Mouse (Mus musculus): ENCODE results near the gene Ubr4.

- TF ChIP-seq POLR2A (IDR thresholded peaks at IDR 0.05; ENCODE audit: borderline replicate concordance, control insufficient read depth, low read depth, low read length) (no peak), CTCF (IDR thresholded peaks at IDR 0.05; ENCODE audit: control insufficient read depth, insufficient read depth, low read length) (no peak)
These were observed 27.3 kb downstream of the Ubr4 start for GRCm38 (mm10) chr4:139379719-139380118.

All from bone marrow, adult 2 months (tissue).